Mouse (Mus musculus): Measurements from ENCODE around the gene Peg3. TPM values are rescaled to one million over a fixed set of nuclear protein-coding genes. Genes with fewer than 3 reads are reported as not detected.

Peg3 gene
- polyA plus RNA-seq, 1 experiment: 228 TPM

- H3K4me3 ChIP-seq (ENCODE audit: low read depth, low read length): no peak overlapping the region
- no peaks in the 10 kb centered on the region for H3K36me3 ChIP-seq (ENCODE audit: control insufficient read depth, insufficient read depth, low read length, poor library complexity, severe bottlenecking)
- H3K9me3 ChIP-seq (replicated peaks; ENCODE audit: control insufficient read depth, insufficient read depth, low read length, poor library complexity, severe bottlenecking): no peaks in the 10 kb centered on the region
- no peaks in the 10 kb centered on the region for H3K27me3 ChIP-seq (ENCODE audit: control insufficient read depth, insufficient read depth, low read length, poor library complexity, severe bottlenecking)
- no peak overlapping the region for H3K27ac ChIP-seq (ENCODE audit: insufficient read depth, low read length)
- H3K9ac ChIP-seq (ENCODE audit: low read depth, poor library complexity, severe bottlenecking): no peak overlapping the region
- no peaks in the 10 kb centered on the region for H3K4me1 ChIP-seq (ENCODE audit: control insufficient read depth, insufficient read depth, low read length)
- TF ChIP-seq CTCF (IDR thresholded peaks at IDR 0.05; ENCODE audit: low read depth, low read length): no peak
- TF ChIP-seq EP300 (IDR thresholded peaks at IDR 0.05; ENCODE audit: insufficient read depth, low read depth, low read length): no peak
- TF ChIP-seq POLR2A (IDR thresholded peaks at IDR 0.05; ENCODE audit: insufficient read depth, low read length): no peak
These were observed 70.6 kb downstream of the Peg3 start for GRCm38 (mm10) chr7:6659605-6660004.

- TF ChIP-seq CTCF (IDR thresholded peaks at IDR 0.05; ENCODE audit: low read depth, low read length) (no peak), POLR2A (IDR thresholded peaks at IDR 0.05; ENCODE audit: insufficient read depth, low read length) (no peak), EP300 (IDR thresholded peaks at IDR 0.05; ENCODE audit: insufficient read depth, low read depth, low read length) (no peak)
- Histone ChIP-seq H3K27ac (ENCODE audit: insufficient read depth, low read length) (peak overlapping the region; percentile 7), H3K9ac (ENCODE audit: low read depth, poor library complexity, severe bottlenecking) (no peak overlapping the region), H3K4me1 (ENCODE audit: control insufficient read depth, insufficient read depth, low read length) (no peaks in the 10 kb centered on the region), H3K9me3 (replicated peaks; ENCODE audit: control insufficient read depth, insufficient read depth, low read length, poor library complexity, severe bottlenecking) (no peaks in the 10 kb centered on the region), H3K27me3 (ENCODE audit: control insufficient read depth, insufficient read depth, low read length, poor library complexity, severe bottlenecking) (no peaks in the 10 kb centered on the region), H3K4me3 (ENCODE audit: low read depth, low read length) (no peak overlapping the region), H3K36me3 (ENCODE audit: control insufficient read depth, insufficient read depth, low read length, poor library complexity, severe bottlenecking) (no peaks in the 10 kb centered on the region)
These were observed 71.6 kb downstream of the Peg3 start for GRCm38 (mm10) chr7:6658606-6659005.

Other genes starting within 250 kb of the Peg3 start
- gene Olfr5, start 243.5 kb downstream of the Peg3 start, polyA plus RNA-seq (2011; ENCODE audit: insufficient read depth, insufficient read length, low read depth, missing spikeins): not detected in 2 replicates
- not detected in 2 replicates for gene Olfr1347, start 230.7 kb downstream of the Peg3 start, polyA plus RNA-seq (2011; ENCODE audit: insufficient read depth, insufficient read length, low read depth, missing spikeins)
- not detected in 2 replicates for gene Olfr1348, start 221.7 kb downstream of the Peg3 start, polyA plus RNA-seq (2011; ENCODE audit: insufficient read depth, insufficient read length, low read depth, missing spikeins)
- 0.48 TPM in 1 of 2 replicates, not detected in the other for gene Olfr1349, start 207.5 kb downstream of the Peg3 start, polyA plus RNA-seq (2011; ENCODE audit: insufficient read depth, insufficient read length, low read depth, missing spikeins)
- not detected in 2 replicates for gene Olfr1350, start 165.6 kb downstream of the Peg3 start, polyA plus RNA-seq (2011; ENCODE audit: insufficient read depth, insufficient read length, low read depth, missing spikeins)
- 5.2 and 10.3 TPM in 2 replicates for gene Zim1, start 34.0 kb downstream of the Peg3 start, polyA plus RNA-seq (2011; ENCODE audit: insufficient read depth, insufficient read length, low read depth, missing spikeins)
- gene Usp29, start 147 bp upstream of the Peg3 start, polyA plus RNA-seq (2011; ENCODE audit: insufficient read depth, insufficient read length, low read depth, missing spikeins): 12.8 and 14.2 TPM in 2 replicates

Measured in ES-Bruce4 (cell line).